Mouse (Mus musculus) thymus, postnatal 0 days (tissue): ENCODE data around the gene H60b. TPM values are rescaled to one million over a fixed set of nuclear protein-coding genes. Genes with fewer than 3 reads are reported as not detected.
"Not testable (repeated sequence)": the region's sequence is repeated elsewhere in the genome, so short reads cannot be mapped to it uniquely, and the experiment has no call there.

ENCODE experiments used
- DNase-seq: peaks from one replicate; pipeline ENCODE4 v3.0.0-alpha.2; 2015; ENCODE audit warnings: low spot score
- polyA plus RNA-seq: library from polyadenylated mRNA; unstranded; fragments of >200 nt; fragmentation: Nextera tagmentation; extraction: Ambion mirVana; gene quantifications from 2 replicates; pipeline ENCODE4 v1.2.1, GENCODE M21; 2015

Gene H60b
- polyA plus RNA-seq, 1 experiment from 2014 or later: 0.62 TPM

DNA sequence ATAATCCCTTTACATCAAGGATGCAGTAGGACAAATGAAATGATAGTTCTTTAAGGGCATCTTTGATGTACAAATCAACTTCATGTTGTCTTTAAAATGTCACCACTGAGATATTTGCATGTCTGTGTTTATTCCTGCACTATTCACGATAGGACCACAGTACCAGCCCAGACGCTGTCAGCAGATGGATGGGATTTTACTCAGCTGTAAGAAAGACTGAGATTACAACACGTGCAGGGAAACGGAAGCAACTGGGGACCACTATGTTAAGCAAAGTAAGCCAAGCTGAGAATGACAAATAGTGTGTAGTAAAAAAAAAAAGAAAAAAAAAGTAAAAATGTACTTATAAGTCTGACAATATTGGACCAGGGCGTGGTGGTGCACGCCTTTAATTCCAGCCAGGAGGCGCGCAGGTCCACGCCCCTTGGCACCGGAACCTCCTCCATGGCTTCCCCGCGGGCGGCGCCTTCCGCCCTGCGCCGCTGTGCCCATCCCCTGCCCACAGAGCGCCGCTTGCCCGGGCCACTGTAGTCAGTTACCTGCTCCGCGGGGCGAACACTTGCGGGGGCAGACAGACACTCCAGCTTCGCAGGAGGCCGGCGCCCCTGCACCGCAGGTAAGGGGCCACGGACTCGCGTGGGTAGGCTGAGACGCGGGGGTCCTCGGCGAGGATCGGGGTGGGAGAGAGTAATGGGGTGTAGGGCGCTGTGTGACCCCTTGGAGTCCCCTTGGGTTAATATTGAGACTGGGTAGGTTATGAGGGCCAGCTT, 114.7 kb downstream of the H60b start:
- not testable (repeated sequence) for DNase-seq

DNA sequence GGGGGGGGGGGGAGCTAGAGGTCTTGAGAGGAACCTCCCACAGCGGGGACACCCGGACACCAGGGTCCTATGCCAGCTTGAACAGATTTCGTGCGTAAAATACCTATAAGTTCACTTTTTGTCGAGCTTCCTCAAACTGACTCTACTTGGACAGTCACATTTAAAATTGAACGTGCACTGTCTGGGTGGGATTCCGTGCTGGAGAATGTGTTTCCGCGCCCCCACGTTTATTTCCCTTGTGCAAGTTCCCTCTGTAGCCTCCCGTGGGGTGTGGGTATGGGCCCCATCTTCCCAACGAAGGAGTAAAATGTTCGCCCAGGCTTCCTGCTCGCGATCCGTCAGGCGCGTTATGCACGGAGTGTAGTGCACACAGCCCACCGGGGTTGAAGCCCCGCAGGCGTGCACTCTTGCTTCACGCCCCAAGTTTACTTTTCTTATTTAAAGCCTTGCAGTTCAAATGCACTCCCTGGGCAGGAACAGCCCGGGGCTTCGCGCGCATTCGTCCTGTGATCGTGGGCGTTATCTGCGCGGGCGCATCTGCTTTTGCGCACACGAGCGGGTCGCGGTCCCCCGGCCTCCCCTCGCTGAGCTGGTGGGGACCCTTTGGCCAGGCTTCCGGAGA, 115.4 kb downstream of the H60b start:
- no peak for DNase-seq

DNA sequence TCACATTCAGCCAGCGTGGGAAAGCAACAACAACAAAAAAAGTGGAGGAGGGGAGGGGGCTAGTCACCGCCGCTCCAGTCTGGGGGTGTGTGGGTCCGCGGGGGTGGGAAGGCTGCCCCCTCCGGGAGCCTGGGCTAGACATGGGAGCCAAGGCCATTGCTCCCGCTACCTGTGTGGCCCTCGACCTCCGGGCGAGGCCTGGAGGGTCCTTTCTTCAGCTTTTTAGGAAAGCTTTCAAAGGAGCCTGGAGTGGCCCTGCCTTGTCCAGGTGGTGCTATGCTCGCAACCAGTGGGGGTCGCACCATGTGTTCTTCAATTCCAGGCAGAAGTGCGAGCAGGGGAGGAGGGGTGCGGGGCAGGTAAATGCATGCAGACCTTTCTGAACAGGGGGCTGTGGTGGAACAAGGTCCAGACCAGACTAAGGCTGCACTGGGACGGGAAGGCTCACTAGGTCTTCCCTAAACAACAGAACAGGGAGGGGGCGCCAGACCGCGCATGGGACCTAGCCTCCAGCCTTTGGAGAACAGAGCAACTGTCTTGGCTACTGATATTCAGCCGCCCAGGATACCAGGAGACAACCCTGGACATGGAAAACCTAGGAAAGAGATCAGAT, 116.2 kb downstream of the H60b start:
- DNase-seq: no peak

DNA sequence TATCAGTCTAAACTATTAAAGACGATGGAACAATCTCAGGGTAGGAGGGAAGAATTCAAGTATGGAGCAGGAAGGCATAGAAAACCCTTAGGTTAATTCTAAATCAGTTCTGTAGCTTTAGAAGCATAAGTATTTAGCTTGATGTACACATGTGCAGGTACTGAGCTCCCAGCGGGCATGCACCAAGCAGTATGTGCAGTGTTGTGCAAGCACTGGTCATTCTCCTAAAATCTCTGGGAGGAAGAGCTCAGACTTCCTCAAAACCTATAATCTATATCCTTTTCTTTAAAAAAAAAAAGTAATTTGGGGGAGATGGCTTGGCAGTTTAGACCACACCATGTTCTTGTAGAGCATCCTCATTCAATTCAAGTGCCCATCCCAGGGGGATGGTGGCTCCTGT, 120.1 kb downstream of the H60b start:
- not testable (repeated sequence) for DNase-seq

DNA sequence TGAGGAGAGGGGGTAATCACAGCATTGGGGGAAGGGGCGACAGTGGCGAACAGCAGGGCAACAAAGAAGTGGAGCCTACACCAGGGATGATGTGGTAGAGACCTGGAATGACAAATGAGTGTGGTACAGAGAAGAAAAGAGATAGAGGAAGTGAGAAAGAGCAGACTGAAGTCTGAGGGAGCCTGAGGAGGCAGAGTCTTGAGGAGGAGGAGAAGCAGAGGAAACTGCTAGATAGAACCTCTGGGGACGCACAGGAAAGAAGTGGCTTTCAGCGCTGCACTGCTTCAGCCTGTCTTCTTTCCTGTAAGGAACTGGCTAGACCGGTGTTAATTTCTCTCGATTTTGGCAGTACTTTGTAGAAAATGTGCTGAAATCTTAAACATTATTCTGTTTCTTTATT, 124.4 kb downstream of the H60b start:
- no peak for DNase-seq

DNA sequence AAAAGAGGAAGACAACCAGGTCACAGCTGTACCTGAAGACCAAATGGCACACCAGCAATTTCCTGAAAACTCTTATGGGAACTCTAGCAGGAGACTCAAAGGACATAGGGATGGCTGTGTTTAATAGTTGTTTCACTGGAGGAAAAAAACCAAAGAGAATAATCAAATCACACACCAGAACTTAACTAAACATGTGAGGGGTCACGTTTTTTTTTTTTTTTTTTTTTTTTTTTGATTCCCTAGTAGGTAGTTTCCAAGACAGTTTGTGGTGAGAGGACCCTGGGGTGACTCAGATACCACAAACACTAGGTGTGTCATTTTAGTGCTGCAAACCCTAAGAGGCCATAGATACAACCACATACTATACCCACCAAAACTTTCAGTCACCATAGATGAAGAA, 137.3 kb downstream of the H60b start:
- DNase-seq: no peak

DNA sequence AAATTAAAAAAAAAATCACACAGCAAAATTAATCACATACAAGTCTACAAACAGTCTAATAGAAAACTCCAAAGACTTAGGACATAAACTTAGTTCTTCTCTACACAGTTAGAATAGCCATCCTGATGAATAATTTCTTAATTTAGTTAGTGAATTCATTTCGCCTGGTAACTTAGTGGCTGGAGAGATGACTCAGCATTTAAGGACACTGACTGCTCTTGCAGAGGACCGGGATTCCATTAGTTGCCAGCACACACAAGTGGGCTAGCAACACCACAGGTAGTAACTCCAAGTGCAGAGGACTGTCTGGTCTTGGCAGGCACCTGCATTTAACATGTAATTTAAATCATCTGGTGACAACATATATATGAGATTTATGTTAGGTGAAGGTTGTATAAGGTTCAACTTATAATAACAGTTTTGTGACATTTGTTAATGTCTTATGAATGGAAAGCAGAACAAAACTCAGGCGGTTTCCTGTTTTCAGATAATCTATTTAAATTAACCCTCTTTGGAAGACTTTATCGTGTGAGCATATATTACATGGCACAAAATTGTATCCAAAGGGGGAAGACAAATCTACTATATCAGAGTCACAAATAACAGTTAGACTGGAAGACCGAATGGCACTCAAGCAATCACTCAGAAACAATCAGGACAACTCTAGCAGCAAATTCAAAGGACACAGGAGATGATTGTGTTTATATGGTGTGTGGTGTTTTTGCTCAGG, 138.8 kb downstream of the H60b start:
- no peak for DNase-seq

DNA sequence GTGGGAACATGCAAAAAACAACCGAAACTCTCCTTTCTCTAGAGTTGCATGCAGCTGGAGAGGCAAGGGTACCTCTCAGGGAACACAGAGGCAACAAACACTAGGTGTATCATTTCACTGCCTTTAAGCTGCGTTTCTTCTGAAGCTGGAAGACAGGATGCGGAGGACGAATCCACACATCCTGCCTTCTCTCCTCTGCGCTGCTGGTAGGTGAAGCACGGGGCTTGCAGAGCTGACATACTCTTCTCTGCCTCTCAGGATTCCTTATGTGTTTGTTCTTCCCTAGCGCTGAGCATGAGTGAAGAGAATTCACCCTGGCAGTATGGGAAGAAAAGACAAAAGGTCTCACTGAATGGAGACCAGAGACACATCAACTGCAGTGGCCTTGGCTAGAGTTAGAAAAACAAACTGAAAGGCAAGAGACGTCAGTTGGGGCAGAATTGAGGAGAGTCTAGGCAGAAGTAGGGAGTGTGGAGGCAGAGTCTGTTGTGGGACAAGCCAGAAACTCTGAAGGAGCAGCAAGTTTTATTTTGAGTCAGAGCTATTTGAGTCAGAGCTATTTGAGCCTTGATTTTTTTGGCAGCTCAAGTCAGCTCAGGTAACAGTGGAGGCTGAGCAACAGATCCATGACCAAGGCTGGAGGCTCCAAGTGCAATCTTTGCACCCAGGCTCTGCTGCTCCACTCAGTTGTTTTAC, 139.5 kb downstream of the H60b start:
- no peak for DNase-seq

DNA sequence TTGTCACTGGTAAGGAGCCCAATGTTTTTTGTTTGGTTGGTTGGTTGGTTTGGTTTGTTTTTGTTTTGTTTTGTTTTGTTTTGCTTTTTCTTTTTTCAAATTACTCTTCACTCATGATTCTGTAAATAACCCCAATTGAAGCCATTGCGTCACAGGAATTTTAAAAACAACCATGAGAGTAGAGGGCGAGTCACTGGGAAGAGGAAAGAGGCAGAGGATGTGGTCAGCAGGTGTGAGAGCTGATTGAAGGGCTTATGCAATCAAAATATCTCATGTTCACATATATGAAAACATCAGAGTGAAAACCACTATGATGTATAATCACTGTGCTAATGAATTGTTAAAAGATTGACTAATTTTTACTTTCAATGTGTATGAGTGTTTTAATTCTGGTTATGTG, 140.9 kb downstream of the H60b start:
- no peak for DNase-seq

DNA sequence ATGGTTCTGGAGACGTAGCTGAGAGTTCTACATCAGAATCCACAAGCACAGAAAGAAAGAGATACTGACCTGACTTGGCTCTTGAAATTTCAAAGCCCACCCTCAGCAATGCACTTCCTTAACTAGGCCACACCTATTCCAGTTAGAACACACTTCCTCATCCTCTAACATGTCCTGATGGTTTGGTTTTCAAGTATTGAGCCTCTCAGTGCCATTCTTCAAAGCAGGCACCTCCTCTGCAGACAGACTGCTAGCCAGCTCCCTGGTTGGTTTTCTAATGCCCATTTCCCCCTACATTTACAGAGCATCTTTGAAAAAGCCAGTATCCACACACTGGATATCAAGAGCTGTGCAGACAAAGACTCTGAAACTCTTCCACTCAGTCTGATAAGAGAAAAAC, 143.3 kb downstream of the H60b start:
- peak; percentile 39 for DNase-seq

DNA sequence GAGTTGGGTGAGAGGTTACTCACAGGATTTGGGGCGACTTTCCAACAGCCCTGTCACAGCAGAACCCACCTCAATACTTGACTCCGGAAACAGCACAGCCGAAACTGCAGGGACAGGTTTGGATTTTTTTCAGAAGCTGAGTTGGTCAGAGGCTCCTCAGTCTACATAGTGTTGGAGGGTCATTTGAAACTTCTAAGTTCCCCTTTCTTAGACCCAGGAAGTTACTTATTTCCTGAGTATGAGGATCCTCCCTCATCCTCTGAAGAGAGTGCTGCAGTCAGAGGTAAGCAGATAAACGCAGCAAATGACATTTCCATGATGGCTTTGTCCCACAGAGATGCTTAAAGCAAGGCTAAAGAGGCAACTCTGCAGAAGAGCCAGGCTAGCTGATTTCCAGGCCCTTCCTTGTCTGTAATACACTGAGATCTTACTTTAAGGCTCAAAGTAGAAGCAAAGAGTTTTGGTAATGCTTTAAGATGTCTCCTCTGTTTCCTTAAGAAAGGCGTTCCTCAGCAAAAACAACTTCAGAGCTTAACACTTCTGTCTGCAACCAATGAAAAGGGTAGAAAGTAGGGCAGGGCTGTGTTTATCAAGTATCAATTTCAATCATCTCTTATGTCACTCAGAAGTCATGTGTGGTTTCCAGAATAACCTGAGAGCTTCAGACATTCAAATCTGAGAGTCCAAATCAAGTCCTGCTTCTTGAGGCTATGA, 144.1 kb downstream of the H60b start:
- DNase-seq: peak; percentile 53

DNA sequence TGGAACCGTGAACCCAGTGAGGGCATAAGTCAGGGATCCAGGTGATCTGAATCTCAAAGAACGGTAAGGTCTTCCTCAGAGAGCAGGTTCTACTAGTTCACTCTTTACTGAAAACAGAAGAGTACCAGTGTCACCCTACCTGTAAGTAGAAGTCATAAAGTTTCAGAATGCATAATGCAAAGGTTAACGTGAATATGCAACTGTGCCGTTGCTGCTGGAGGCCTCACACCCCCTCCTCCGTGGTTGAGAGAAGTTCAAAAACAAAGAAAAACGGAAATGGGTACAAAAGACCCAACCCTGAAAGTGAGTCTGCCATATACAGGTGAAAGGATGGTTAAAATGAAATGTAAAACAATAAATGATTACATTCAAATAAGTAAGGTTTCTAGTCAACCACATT, 145.3 kb downstream of the H60b start:
- peak; percentile 45 for DNase-seq

DNA sequence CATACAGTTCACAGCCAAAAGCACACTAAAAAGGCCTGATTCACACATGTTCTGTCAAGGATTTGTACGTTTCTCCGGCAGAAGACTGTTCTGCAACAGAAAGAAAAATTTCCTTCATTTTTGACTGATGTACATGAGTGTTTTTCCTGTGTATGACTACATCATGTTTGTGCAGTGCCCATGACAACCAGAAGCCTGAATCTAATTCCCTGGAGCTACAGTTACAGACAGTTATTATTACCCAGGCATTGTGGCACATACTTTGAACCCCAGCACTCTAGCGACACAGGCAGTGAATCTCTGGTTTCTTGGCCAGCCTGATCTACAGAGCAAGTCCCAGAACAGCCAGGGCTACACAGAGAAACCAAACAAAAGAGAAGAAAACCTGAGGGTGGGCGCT, 147.4 kb downstream of the H60b start:
- DNase-seq: no peak

DNA sequence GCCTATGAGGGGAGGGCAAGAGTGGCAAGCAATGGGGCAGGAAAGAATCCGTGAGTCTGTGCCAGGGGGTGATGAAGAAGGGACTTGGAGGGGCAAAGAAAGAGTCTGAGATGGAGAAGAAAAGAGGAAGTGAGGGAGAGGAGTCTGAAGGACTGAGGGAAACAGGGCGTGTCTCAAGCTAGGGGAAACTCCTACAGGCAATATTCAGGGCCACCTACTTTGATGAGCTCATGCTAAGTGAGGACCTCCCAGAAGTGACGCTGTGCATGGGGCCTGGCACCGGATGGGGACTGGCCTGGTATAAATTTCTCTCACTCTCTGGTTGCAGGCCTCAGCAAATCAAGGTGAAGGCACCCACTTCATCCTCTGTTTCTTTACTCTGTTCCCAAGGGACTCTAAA, 148.1 kb downstream of the H60b start:
- peak; percentile 86 for DNase-seq

DNA sequence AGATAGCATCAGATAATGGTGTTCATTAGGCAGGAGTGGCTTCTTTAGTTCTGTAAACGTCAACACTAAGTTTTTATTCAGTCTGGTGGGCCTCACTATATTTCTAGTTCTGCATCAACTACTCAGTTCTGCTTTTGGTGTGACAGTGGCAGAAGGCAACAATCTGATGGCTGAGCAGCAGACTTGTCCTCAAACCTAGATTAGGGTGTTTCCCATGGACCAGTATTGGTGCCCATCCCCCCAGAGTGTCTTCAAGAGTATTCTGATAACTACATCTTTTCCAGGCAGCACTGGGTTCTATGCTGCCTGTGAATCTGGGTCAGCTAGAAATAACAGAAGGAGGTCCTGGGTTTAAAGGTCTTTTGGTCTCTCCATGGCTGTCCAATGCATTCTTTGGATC, 149.8 kb downstream of the H60b start:
- DNase-seq: no peak

DNA sequence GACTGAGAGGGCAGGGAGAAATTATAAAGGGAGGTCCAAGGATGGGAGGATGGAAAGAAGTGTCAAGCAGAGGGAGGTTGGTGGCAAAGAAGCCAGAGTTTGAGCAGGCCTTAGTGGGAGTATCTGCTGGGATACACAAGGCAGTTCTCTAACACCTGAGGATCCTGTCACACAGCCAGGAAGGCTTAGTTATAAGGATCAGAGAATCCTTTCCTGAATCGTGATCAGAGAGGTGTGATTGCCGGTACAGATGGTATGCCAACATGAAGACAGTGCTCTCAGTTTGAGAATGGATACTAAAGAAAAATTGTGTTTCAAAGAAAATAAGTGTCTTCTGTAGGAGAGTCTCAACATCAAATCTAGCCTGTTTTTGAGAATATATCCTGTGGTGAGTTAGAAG, 164.5 kb downstream of the H60b start:
- DNase-seq: no peak

Other genes with a start within 250 kb of the H60b start
- gene 4930444G20Rik, start 90.5 kb upstream of the H60b start, polyA plus RNA-seq: not detected in 2 replicates
- 13.8 and 18.8 TPM in 2 replicates for gene E030030I06Rik, start 9.3 kb upstream of the H60b start, polyA plus RNA-seq
- 0.56 and 0.85 TPM in 2 replicates for gene Raet1e, start within 50 bp of the H60b start, polyA plus RNA-seq
- gene Raet1d, start 202.0 kb downstream of the H60b start, polyA plus RNA-seq: 0.56 and 0.58 TPM in 2 replicates